Mouse (Mus musculus) testis, adult 2 months (tissue): ENCODE measurements around the gene Cdc42bpa.

Experiments used
- CTCF ChIP-seq: fragments of 200-500 bp; IDR thresholded peaks from 2 replicates; pipeline ENCODE4 v1.5.1; 2012; ENCODE audit warnings: low read depth, mild to moderate bottlenecking, inconsistent platforms, low read length, moderate library complexity; ENCODE audit not compliant: control insufficient read depth, insufficient read depth, insufficient replicate concordance
- POLR2A ChIP-seq: fragments of 200-500 bp; IDR thresholded peaks from 2 replicates; pipeline ENCODE4 v1.6.1; 2012; ENCODE audit warnings: low read depth, mild to moderate bottlenecking, inconsistent platforms, low read length, moderate library complexity; ENCODE audit not compliant: control insufficient read depth

- TF ChIP-seq CTCF (no peak), POLR2A (no peak)
Observed at GRCm38 (mm10) chr1:180169161-180169560, 208.9 kb downstream of the Cdc42bpa start.
